Mouse (Mus musculus): Measurements from ENCODE around the gene Ak3. TPM values are rescaled to one million over a fixed set of nuclear protein-coding genes. Genes with fewer than 3 reads are reported as not detected.

The Ak3 gene
- polyA plus RNA-seq, 1 experiment from 2014 or later: 77.5 TPM

DNA sequence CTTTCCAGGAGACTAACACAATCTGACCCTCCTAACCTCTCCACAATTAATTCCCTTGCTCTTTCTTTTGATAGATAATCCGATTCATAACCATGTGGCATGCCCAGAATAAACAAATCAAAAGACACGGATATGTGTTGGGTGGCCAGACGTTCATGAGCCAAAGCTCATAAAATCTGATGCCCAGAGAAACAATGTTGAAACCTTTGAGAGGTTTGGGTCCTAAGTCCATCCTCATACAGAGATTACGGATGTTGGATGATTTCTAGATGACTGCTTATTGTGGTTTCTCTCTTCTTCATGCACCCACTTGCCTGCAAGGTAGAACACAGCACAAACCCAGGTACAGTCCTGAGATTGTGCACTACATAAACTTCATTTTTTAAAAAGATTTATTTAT lies 7.6 kb downstream of the Ak3 start:
- no peak for ATAC-seq (replicated peaks)
- WGBS: 95% methylated on average over 4 of the region's 4 CpGs
- H3K4me2 ChIP-seq (replicated peaks): no peak overlapping the region
- no peaks in the 10 kb centered on the region for H3K27me3 ChIP-seq
- no peak overlapping the region for H3K27ac ChIP-seq (replicated peaks)
- peaks cover 7% of the 10 kb centered on the region; the same call in 1 of the 2 replicates for H3K36me3 ChIP-seq
- H3K4me1 ChIP-seq: peaks cover 9% of the 10 kb centered on the region
- no peak overlapping the region for H3K4me3 ChIP-seq
- no peak overlapping the region for H3K9ac ChIP-seq (replicated peaks)
- H3K9me3 ChIP-seq: no peaks in the 10 kb centered on the region

DNA sequence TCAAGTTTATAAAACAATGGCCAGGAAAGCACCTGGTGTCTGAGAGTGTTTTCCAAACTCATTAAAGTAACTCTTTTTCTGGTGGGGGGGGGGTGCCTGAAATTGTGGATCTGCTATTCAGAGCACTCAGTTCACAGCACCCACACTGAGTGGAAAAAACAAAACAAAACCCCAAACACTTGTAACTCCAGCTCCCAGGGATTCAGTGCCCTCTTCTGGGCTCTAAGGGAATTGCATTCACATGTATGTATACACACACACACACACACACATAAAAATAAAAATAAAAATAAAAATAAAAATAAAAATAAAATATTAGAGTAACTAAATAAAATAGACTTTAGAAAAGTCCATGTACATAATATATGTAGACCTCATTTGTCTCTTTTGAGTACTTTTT lies 8.4 kb downstream of the Ak3 start:
- Histone ChIP-seq H3K27me3 (no peaks in the 10 kb centered on the region), H3K4me1 (peaks cover 4% of the 10 kb centered on the region; the same call in 1 of the 2 replicates), H3K4me2 (replicated peaks) (no peak overlapping the region), H3K36me3 (peaks cover 10% of the 10 kb centered on the region; the same call in 1 of the 2 replicates), H3K27ac (replicated peaks) (no peak overlapping the region), H3K9ac (replicated peaks) (no peak overlapping the region), H3K4me3 (no peak overlapping the region), H3K9me3 (no peaks in the 10 kb centered on the region)
- ATAC-seq (replicated peaks): no peak

DNA sequence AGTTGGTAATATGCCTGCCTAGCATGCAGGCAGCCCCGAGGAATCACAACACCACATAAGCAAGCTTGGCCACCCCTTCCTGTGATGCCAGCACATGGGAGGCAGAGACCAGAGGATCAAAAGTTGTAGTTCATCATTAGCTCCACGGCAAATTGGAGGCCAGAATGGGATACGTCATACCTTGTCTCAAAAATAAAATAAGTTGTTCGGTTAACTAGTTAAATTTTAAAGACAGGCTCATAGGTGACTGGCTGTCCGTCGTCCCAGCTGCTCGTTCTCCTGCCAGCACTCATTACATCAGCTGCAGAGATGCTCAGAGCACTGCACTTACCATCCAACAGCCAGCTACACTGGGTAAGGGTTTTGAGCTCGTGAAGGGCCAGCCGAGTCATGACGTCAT lies 10.2 kb downstream of the Ak3 start:
- no peaks in the 10 kb centered on the region for H3K4me1 ChIP-seq
- H3K27ac ChIP-seq (replicated peaks): no peak overlapping the region
- no peaks in the 10 kb centered on the region for H3K27me3 ChIP-seq
- H3K9ac ChIP-seq (replicated peaks): no peak overlapping the region
- no peak for ATAC-seq (replicated peaks)
- no peaks in the 10 kb centered on the region for H3K9me3 ChIP-seq
- H3K4me2 ChIP-seq (replicated peaks): no peak overlapping the region
- H3K4me3 ChIP-seq: no peak overlapping the region
- H3K36me3 ChIP-seq: peaks cover 10% of the 10 kb centered on the region; the same call in 1 of the 2 replicates
- WGBS: 91% methylated on average over 10 of the region's 10 CpGs

DNA sequence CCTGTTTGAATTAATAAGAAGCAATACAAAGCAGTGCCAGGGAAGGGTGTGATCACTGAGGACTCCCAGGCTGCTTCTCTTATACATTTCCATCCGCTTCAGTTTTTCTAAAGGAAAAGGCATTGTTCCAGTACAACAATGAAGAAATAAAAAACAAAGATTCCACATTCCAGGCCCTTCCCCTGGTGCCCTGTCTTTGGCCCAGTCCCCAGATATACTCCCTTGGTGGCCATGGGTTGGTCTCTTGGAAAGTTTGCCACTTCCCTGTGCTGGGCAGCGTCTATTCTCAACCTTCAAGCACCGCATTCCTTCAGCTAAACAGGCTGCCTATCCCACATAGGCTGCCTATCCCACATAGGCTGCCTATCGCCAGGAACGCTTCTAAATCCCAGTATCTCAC lies 10.7 kb downstream of the Ak3 start:
- Histone ChIP-seq H3K4me2 (replicated peaks) (no peak overlapping the region), H3K36me3 (peaks cover 10% of the 10 kb centered on the region; the same call in 1 of the 2 replicates), H3K9ac (replicated peaks) (no peak overlapping the region), H3K4me3 (no peak overlapping the region), H3K4me1 (no peaks in the 10 kb centered on the region), H3K27me3 (no peaks in the 10 kb centered on the region), H3K9me3 (no peaks in the 10 kb centered on the region), H3K27ac (replicated peaks) (no peak overlapping the region)
- ATAC-seq (replicated peaks): no peak
- WGBS: 88% methylated on average over 5 of the region's 5 CpGs

DNA sequence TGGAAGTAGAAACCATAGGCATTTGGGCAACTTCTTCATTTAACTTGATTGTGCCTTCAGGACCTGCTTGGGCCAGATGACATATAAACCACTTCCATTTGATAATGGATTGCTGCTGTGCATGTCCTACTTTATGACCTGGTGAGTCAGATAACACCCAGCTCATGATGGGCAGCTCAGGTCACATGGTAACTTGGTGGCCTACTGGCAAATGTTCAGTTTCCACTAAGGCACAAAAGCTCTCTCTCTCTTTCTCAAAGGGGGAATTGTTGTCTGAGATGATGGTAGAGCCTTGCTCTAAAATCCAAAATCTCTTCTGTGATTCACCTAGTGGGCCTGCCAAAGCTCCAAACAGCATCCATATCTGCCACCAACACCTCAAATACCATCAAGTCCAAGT lies 15.1 kb downstream of the Ak3 start:
- H3K27me3 ChIP-seq: no peaks in the 10 kb centered on the region
- peaks cover 5% of the 10 kb centered on the region; the same call in 1 of the 2 replicates for H3K36me3 ChIP-seq
- H3K27ac ChIP-seq (replicated peaks): no peak overlapping the region
- H3K4me1 ChIP-seq: no peaks in the 10 kb centered on the region
- no peak for ATAC-seq (replicated peaks)
- no peak overlapping the region for H3K9ac ChIP-seq (replicated peaks)
- no peaks in the 10 kb centered on the region for H3K9me3 ChIP-seq
- no peak overlapping the region for H3K4me3 ChIP-seq
- H3K4me2 ChIP-seq (replicated peaks): no peak overlapping the region

DNA sequence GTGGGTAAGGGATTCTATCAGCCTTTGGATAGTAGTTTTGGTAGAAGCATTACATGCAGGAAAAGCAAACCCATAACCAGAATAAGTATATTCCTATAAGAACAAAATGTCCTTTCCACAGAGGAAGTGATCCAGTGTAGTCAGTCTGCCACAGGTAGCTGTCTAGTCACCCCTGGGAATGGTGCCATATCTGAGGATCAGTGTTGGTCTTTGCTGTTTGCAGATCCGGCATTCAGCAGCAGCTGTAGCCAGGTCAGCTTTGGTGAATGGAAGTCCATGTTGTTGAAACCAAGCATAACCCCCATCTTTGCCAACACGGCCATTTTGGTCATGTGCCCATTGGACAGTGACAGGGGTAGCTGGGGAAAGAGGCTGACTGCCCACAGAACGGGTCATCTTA lies 16.0 kb downstream of the Ak3 start:
- 95% methylated on average over 3 of the region's 3 CpGs for WGBS
- no peak overlapping the region for H3K9ac ChIP-seq (replicated peaks)
- no peak overlapping the region for H3K27ac ChIP-seq (replicated peaks)
- no peak overlapping the region for H3K4me2 ChIP-seq (replicated peaks)
- H3K4me3 ChIP-seq: no peak overlapping the region
- H3K27me3 ChIP-seq: no peaks in the 10 kb centered on the region
- peaks cover 8% of the 10 kb centered on the region; the same call in 1 of the 2 replicates for H3K36me3 ChIP-seq
- H3K9me3 ChIP-seq: no peaks in the 10 kb centered on the region
- no peak for ATAC-seq (replicated peaks)
- H3K4me1 ChIP-seq: no peaks in the 10 kb centered on the region

DNA sequence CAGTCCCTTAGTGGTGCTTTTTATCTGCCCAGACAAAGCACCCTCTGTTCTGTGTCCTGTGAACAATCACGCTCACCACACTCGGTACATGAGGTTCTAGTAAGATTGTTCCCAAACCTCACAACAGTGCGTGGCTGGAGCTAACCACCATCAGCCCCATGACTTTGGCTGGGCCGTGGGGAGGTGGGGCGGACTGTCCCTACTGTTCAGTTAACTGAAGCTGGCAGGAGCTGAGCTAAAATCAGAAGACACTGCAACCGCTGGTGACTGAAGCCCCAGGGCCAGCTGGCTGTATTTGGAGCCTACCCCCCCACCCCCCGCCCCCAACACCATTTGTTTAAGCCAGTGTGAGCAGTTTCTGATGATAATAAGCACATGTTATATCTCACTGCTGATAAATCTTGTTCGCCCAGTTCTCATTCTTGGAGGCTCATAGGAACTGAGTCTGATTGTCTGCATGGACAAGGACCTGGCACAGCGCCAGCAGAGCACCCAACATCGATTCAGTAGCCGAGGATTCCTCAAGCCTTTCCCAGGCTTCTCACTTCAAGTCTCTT lies 23.3 kb downstream of the Ak3 start:
- Histone ChIP-seq H3K4me1 (peaks cover 9% of the 10 kb centered on the region), H3K9ac (replicated peaks) (no peak overlapping the region), H3K4me3 (no peak overlapping the region), H3K9me3 (no peaks in the 10 kb centered on the region), H3K4me2 (replicated peaks) (no peak overlapping the region), H3K36me3 (peaks cover 45% of the 10 kb centered on the region), H3K27ac (replicated peaks) (peak overlapping the region; percentile 28), H3K27me3 (no peaks in the 10 kb centered on the region)
- ATAC-seq (replicated peaks): peak; percentile 63
- WGBS: 42% methylated on average over 11 of the region's 11 CpGs

DNA sequence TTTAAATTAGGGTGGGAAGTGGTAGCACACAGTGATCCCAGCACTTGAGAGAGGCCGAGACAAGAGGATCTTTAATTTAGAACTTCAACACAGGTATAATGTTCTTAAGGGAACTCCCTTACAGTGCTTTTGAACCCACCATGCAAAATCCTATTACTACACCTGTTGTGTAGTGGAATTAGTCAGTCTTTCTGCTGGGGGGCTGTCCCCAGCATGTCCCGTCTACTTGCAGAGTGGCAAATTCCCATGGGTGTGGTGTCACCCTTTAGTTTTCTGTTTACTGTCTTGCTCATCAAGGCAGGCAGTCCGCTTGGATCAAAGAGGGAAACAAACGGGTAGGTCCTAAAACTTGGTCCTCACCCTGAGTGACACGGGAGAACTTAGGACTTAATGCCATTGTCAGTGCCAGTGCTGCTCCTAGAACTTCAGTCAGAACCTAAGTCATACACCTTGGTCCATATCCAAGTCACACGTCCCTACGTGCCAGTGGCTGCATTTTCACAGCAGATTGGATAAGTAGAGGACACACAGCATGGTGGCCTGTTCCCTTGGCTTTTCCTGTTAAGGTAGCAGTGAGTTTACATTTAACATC lies 25.9 kb downstream of the Ak3 start:
- Histone ChIP-seq H3K4me1 (peaks cover 9% of the 10 kb centered on the region), H3K4me3 (no peak overlapping the region), H3K36me3 (peaks cover 63% of the 10 kb centered on the region), H3K27ac (replicated peaks) (no peak overlapping the region), H3K9me3 (no peaks in the 10 kb centered on the region), H3K4me2 (replicated peaks) (no peak overlapping the region), H3K27me3 (no peaks in the 10 kb centered on the region), H3K9ac (replicated peaks) (no peak overlapping the region)
- 94% methylated on average over 7 of the region's 7 CpGs for WGBS
- no peak for ATAC-seq (replicated peaks)

DNA sequence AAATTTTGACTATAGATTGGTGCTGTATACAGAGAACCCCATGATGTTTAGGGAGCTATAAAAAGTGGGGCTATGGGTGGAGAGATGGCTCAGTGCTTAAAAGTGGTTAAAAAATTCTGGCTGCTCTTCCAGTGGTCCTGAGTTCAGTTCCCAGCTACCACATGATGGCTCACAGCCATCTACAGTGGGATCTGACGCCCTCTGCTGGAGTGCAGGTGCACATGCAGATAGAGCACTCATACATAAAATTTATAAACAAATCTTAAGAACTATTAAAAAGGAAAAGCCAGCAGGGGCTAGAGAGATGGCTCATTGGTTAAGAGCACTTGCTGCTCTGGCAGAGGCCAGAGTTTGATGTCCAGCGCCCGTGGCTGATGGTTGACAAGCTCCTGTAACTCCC lies 28.1 kb downstream of the Ak3 start:
- Histone ChIP-seq H3K36me3 (peaks cover 64% of the 10 kb centered on the region), H3K27ac (replicated peaks) (no peak overlapping the region), H3K27me3 (no peaks in the 10 kb centered on the region), H3K4me1 (peaks cover 8% of the 10 kb centered on the region), H3K4me2 (replicated peaks) (no peak overlapping the region), H3K9me3 (no peaks in the 10 kb centered on the region), H3K9ac (replicated peaks) (no peak overlapping the region), H3K4me3 (no peak overlapping the region)
- 91% methylated on average over 3 of the region's 3 CpGs for WGBS
- no peak for ATAC-seq (replicated peaks)

DNA sequence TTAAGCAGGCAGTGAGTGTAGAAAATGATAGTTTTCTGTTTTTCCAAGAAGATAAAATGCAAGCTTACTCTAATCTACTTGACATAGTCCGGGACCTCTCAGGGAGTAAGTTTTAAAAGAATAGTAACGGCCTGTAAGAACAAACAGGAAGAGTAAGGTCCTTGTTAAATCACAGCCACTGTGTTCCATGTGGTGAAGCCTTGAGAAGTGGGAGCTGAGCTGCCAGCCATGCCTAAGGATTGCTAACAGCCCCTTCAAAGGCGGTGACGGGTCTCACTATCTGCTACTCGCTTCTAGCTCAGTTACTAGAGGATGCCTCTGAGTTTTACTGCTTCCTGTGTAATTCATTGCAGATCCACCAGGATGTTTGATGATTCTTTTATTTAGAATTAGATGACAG lies 31.0 kb downstream of the Ak3 start:
- Histone ChIP-seq H3K9ac (replicated peaks) (no peak overlapping the region), H3K9me3 (no peaks in the 10 kb centered on the region), H3K4me1 (no peaks in the 10 kb centered on the region), H3K27me3 (no peaks in the 10 kb centered on the region), H3K4me3 (no peak overlapping the region), H3K4me2 (replicated peaks) (no peak overlapping the region), H3K36me3 (peaks cover 70% of the 10 kb centered on the region), H3K27ac (replicated peaks) (no peak overlapping the region)
- no peak for ATAC-seq (replicated peaks)
- 90% methylated on average over 5 of the region's 5 CpGs for WGBS

DNA sequence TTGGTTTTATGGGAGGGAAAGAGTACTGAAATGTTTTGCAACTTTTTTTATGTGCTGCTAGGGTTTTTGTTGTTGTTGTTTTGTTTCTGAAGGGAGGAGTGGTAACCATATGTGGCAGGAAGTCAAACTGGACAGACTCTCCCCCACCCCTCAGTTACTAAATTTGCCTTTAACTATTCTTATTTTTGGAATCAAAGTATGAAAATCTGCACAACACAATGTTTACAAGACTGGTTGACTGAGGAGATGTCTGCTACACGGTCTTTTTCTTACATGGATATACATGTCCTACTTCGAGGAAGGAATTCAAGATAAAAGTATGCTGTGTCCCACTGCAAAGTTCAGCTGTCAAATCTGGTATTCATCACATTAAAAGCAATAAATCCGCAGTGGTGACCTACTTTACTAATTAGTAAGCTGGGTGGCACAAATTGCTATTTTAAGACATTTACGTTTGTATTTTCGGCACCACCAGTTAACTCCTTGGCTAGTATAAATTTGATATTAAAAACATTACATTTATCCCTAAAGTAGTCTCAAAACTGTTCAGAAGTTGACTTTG lies 31.5 kb downstream of the Ak3 start:
- Histone ChIP-seq H3K4me2 (replicated peaks) (no peak overlapping the region), H3K9me3 (no peaks in the 10 kb centered on the region), H3K27ac (replicated peaks) (no peak overlapping the region), H3K9ac (replicated peaks) (no peak overlapping the region), H3K4me1 (no peaks in the 10 kb centered on the region), H3K4me3 (no peak overlapping the region), H3K27me3 (no peaks in the 10 kb centered on the region), H3K36me3 (peaks cover 70% of the 10 kb centered on the region)
- ATAC-seq (replicated peaks): no peak
- 90% methylated on average over 5 of the region's 5 CpGs for WGBS

DNA sequence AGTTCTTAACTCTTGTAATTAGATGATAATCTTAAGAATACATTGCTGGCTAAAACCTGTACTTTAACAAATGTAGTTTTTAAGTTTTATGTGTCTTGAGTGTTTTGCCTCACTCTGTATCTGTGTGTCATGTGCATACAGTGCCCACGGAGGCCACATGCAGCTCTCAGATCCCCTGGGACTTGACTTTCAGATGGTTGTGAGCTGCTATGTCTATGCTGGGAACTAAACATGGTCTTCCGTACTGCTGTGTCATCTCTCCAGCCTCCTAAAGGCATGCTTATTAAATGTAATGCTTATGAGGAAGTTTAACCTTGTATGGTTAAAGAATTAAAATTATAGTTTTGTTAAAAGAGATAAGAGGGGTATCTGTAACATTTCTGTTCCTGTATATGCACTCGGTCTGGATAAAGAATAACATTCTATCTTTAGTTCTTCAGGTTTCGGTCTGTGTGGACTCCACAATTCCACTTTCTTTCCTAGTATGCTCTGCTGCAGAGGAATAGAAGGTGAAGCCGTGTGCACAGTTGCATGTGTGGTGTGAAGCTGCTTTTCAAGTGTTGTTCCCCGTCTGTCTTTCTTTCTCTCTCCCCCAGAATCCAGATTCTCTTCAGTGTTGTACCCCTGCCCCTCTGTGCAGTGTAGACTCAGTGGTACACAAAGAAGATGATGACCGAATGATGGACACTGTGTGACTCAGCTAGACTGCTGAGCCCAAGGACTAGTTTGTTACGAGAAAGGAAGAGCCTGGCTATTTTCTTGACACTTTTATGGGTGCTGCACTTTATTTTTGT lies 32.2 kb downstream of the Ak3 start:
- no peak for ATAC-seq (replicated peaks)
- WGBS: 89% methylated on average over 8 of the region's 8 CpGs
- H3K9me3 ChIP-seq: no peaks in the 10 kb centered on the region
- peaks cover 67% of the 10 kb centered on the region for H3K36me3 ChIP-seq
- no peak overlapping the region for H3K27ac ChIP-seq (replicated peaks)
- H3K9ac ChIP-seq (replicated peaks): no peak overlapping the region
- no peak overlapping the region for H3K4me2 ChIP-seq (replicated peaks)
- H3K4me3 ChIP-seq: no peak overlapping the region
- no peaks in the 10 kb centered on the region for H3K27me3 ChIP-seq
- H3K4me1 ChIP-seq: no peaks in the 10 kb centered on the region
